Mouse (Mus musculus) kidney, adult 2 months (tissue): ENCODE results near the gene Itgb7.

Experiments
- CTCF ChIP-seq: fragments of 200-500 bp; conservative IDR thresholded peaks from 2 replicates; pipeline ENCODE4 v1.5.1; 2011; ENCODE audit warnings: low read depth, mild to moderate bottlenecking, control low read depth, low read length, moderate library complexity, mixed read lengths; ENCODE audit not compliant: insufficient read depth, insufficient read length
- POLR2A ChIP-seq: fragments of 200-500 bp; IDR thresholded peaks from one replicate; pipeline ENCODE4 v1.6.1; 2011; ENCODE audit warnings: low read depth, low read length, control low read depth

DNA sequence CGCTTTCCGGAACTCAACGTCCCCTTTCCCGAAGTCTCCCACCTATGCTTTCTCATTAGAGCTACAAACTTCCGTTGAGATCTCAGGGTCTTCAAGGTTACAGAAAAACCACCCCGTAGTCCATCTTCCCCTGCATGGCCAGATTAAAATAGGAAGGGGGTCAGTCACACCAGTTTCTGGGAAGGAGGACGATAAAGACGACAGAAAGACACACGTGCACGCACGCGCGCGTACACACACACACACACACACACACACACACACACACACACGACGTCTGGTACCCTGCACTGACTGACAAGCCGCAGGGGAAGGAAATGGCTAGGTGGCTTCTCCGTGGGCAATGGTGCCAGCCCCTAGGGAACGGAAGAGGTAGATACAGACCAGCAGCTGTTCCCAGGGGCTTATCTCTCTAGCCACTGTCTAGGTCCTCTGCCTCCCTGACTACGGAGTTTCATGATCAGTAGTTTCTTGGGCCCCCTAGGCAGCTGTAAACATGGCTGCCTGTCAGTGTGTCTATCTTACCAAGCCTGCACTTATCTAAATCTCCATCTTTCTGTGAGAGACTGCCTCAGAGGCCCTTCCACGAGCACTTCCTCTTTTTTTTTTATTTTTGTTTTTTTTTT is 6.6 kb downstream of the Itgb7 start:
- no peak for TF ChIP-seq CTCF
- TF ChIP-seq POLR2A = no peak
